Mouse (Mus musculus): ENCODE measurements around the gene Dcpp3. TPM values are rescaled to one million over a fixed set of nuclear protein-coding genes. Genes with fewer than 3 reads are reported as not detected.
A peak's percentile ranks its signal among the peaks of the same experiment; 100 is the strongest.
"Not testable (repeated sequence)": the region's sequence is repeated elsewhere in the genome, so short reads cannot be mapped to it uniquely, and the experiment has no call there.

Dcpp3 gene
- polyA plus RNA-seq (2012; rRNA removed) = not detected in 2 replicates

GRCm38 (mm10) chr17:23917158-23917557 lies at the start of gene Dcpp3:
Gene Dcpp3 (plus strand): TSS chr17:23917458.
- not testable (repeated sequence) for H3K36me3 ChIP-seq (ENCODE audit: control insufficient read depth, insufficient read depth, low read length); H3K27ac ChIP-seq (ENCODE audit: insufficient read depth, low read depth, low read length); H3K4me3 ChIP-seq (ENCODE audit: insufficient read depth, low read depth, low read length); DNase-seq; H3K4me1 ChIP-seq (ENCODE audit: control insufficient read depth, insufficient read depth, low read length); H3K27me3 ChIP-seq (replicated peaks; ENCODE audit: control insufficient read depth, insufficient read depth, low read length)
- WGBS = 75% methylated on average over 4 of the region's 4 CpGs

GRCm38 (mm10) chr17:23867756-23868155 lies 49.5 kb upstream of the Dcpp3 start, which contains the start of gene Prss21:
Gene Prss21 (plus strand): TSS chr17:23868056.
- WGBS = 92% methylated on average over 15 of the region's 15 CpGs
- TF ChIP-seq POLR2A (IDR thresholded peaks at IDR 0.05; ENCODE audit: low read depth, low read length) (no peak), CTCF (conservative IDR thresholded peaks at IDR 0.05; ENCODE audit: insufficient read depth, insufficient read length, low read depth, low read length) (no peak)
- no peak within 1 kb of the TSS for H3K27ac ChIP-seq (ENCODE audit: insufficient read depth, low read depth, low read length)

GRCm38 (mm10) chr17:23868513-23868912 lies 48.7 kb upstream of the Dcpp3 start:
- H3K27me3 ChIP-seq (replicated peaks; ENCODE audit: control insufficient read depth, insufficient read depth, low read length) = no peaks in the 10 kb centered on the region
- H3K4me3 ChIP-seq (ENCODE audit: insufficient read depth, low read depth, low read length) = no peak overlapping the region
- DNase-seq = no peak
- TF ChIP-seq CTCF (conservative IDR thresholded peaks at IDR 0.05; ENCODE audit: insufficient read depth, insufficient read length, low read depth, low read length) (no peak), POLR2A (IDR thresholded peaks at IDR 0.05; ENCODE audit: low read depth, low read length) (no peak)
- no peaks in the 10 kb centered on the region for H3K36me3 ChIP-seq (ENCODE audit: control insufficient read depth, insufficient read depth, low read length)
- no peak overlapping the region for H3K27ac ChIP-seq (ENCODE audit: insufficient read depth, low read depth, low read length)
- WGBS = 80% methylated on average over 11 of the region's 11 CpGs
- no peaks in the 10 kb centered on the region for H3K4me1 ChIP-seq (ENCODE audit: control insufficient read depth, insufficient read depth, low read length)

More at GRCm38 (mm10) chr17:23867756-23868155, 49.5 kb upstream of the Dcpp3 start, which contains the start of gene Prss21:
- no peaks in the 10 kb centered on the region for H3K27me3 ChIP-seq (replicated peaks; ENCODE audit: control insufficient read depth, insufficient read depth, low read length)
- DNase-seq = no peak
- no peaks in the 10 kb centered on the region for H3K36me3 ChIP-seq (ENCODE audit: control insufficient read depth, insufficient read depth, low read length)
- no peaks in the 10 kb centered on the region for H3K4me1 ChIP-seq (ENCODE audit: control insufficient read depth, insufficient read depth, low read length)
- no peak within 1 kb of the TSS for H3K4me3 ChIP-seq (ENCODE audit: insufficient read depth, low read depth, low read length)

GRCm38 (mm10) chr17:23873884-23874856 lies 43.1 kb upstream of the Dcpp3 start:
- H3K27me3 ChIP-seq (replicated peaks; ENCODE audit: control insufficient read depth, insufficient read depth, low read length) = no peaks in the 10 kb centered on the region
- 38% methylated on average over 8 of the region's 8 CpGs for WGBS

GRCm38 (mm10) chr17:23876741-23877140 lies 40.5 kb upstream of the Dcpp3 start:
- Histone ChIP-seq H3K4me1 (ENCODE audit: control insufficient read depth, insufficient read depth, low read length) (no peaks in the 10 kb centered on the region), H3K27me3 (replicated peaks; ENCODE audit: control insufficient read depth, insufficient read depth, low read length) (no peaks in the 10 kb centered on the region), H3K36me3 (ENCODE audit: control insufficient read depth, insufficient read depth, low read length) (no peaks in the 10 kb centered on the region), H3K27ac (ENCODE audit: insufficient read depth, low read depth, low read length) (no peak overlapping the region), H3K4me3 (ENCODE audit: insufficient read depth, low read depth, low read length) (no peak overlapping the region)
- TF ChIP-seq POLR2A (IDR thresholded peaks at IDR 0.05; ENCODE audit: low read depth, low read length) (no peak), CTCF (conservative IDR thresholded peaks at IDR 0.05; ENCODE audit: insufficient read depth, insufficient read length, low read depth, low read length) (no peak)
- no peak for DNase-seq
- 55% methylated on average over 3 of the region's 3 CpGs for WGBS

More at GRCm38 (mm10) chr17:23873884-23874856, 43.1 kb upstream of the Dcpp3 start:
- TF ChIP-seq POLR2A (IDR thresholded peaks at IDR 0.05; ENCODE audit: low read depth, low read length) (no peak), CTCF (conservative IDR thresholded peaks at IDR 0.05; ENCODE audit: insufficient read depth, insufficient read length, low read depth, low read length) (peak; percentile 84)
- Histone ChIP-seq H3K4me1 (ENCODE audit: control insufficient read depth, insufficient read depth, low read length) (no peaks in the 10 kb centered on the region), H3K36me3 (ENCODE audit: control insufficient read depth, insufficient read depth, low read length) (no peaks in the 10 kb centered on the region), H3K4me3 (ENCODE audit: insufficient read depth, low read depth, low read length) (no peak overlapping the region), H3K27ac (ENCODE audit: insufficient read depth, low read depth, low read length) (no peak overlapping the region)
- peak; percentile 65 for DNase-seq

- TF ChIP-seq POLR2A (IDR thresholded peaks at IDR 0.05; ENCODE audit: low read depth, low read length) (no peak), CTCF (conservative IDR thresholded peaks at IDR 0.05; ENCODE audit: insufficient read depth, insufficient read length, low read depth, low read length) (no peak)
- DNase-seq = no peak
- H3K36me3 ChIP-seq (ENCODE audit: control insufficient read depth, insufficient read depth, low read length) = no peaks in the 10 kb centered on the region
- H3K27me3 ChIP-seq (replicated peaks; ENCODE audit: control insufficient read depth, insufficient read depth, low read length) = no peaks in the 10 kb centered on the region
- WGBS = 92% methylated on average over 2 of the region's 2 CpGs
- no peak overlapping the region for H3K4me3 ChIP-seq (ENCODE audit: insufficient read depth, low read depth, low read length)
- H3K27ac ChIP-seq (ENCODE audit: insufficient read depth, low read depth, low read length) = no peak overlapping the region
- no peaks in the 10 kb centered on the region for H3K4me1 ChIP-seq (ENCODE audit: control insufficient read depth, insufficient read depth, low read length)
Observed at GRCm38 (mm10) chr17:23877166-23877565, 40.1 kb upstream of the Dcpp3 start.

- not testable (repeated sequence) for H3K36me3 ChIP-seq (ENCODE audit: control insufficient read depth, insufficient read depth, low read length); H3K27ac ChIP-seq (ENCODE audit: insufficient read depth, low read depth, low read length); H3K4me1 ChIP-seq (ENCODE audit: control insufficient read depth, insufficient read depth, low read length); DNase-seq; H3K4me3 ChIP-seq (ENCODE audit: insufficient read depth, low read depth, low read length); H3K27me3 ChIP-seq (replicated peaks; ENCODE audit: control insufficient read depth, insufficient read depth, low read length)
- WGBS = 70% methylated on average over 4 of the region's 4 CpGs
Observed at GRCm38 (mm10) chr17:23880576-23880975, 36.7 kb upstream of the Dcpp3 start, which contains the start of the genes Dcpp1 and Dcpp2. Gene Dcpp1 (plus strand): TSS chr17:23880876. Gene Dcpp2 (plus strand): TSS chr17:23880880.
